Mouse (Mus musculus): Measurements from ENCODE around the gene 4930467E23Rik.
"Not testable (repeated sequence)": the region's sequence is repeated elsewhere in the genome, so short reads cannot be mapped to it uniquely, and the experiment has no call there.

The 4930467E23Rik gene

DNA sequence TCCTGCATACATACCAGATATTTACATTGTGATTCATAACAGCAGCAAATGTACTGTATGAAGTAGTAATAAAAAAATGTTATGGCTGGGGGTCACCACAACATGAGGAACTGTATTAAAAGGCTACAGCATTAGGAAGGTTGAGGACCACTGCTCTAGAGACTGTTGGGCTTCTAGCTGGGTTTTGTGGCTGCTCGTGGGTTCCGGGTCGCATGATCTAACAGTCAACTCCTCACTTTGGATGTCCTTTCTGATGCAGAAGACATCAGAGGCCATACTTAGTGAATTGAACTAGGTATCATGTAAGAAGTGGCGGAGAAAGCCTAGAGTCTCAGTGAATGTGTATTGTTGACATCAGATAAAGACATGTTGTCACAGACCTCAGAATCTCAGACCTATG, 19.9 kb upstream of the 4930467E23Rik start:
- not testable (repeated sequence) for DNase-seq (ENCODE audit: low spot score in 2 of 2)

DNA sequence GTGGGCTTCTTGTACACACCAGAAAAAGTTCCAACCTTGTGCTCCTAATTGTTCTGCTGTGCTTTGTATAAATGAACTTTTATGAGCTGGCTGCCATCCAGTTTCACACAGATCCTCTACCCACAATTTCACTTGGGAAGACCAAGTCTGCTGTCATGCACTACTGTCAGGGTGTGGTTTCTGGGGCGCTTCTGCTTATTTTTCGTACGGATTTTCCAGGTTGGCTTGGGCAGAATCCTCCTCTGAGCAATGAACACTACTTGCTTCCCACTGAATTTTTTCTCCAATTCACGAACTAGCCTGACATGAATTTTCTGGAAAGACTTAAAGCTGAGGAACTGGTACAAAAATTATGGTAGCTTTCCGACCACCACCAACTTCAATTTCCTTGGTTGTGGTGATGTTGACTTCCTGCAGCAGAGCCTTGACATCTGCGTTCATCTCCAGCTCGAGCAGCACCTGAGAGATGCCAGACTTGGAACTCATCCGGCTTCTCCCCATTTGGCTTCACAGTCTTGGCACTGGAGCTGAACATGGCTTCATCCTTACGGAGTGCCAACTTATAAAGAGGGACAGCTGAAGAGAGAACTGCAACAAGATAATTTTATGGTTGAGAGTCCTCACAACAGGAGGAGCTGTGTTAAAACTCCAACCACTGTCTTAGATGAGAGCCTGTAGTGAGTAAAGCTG, 18.1 kb upstream of the 4930467E23Rik start:
- DNase-seq (ENCODE audit: low spot score in 2 of 2), result not testable (repeated sequence)

DNA sequence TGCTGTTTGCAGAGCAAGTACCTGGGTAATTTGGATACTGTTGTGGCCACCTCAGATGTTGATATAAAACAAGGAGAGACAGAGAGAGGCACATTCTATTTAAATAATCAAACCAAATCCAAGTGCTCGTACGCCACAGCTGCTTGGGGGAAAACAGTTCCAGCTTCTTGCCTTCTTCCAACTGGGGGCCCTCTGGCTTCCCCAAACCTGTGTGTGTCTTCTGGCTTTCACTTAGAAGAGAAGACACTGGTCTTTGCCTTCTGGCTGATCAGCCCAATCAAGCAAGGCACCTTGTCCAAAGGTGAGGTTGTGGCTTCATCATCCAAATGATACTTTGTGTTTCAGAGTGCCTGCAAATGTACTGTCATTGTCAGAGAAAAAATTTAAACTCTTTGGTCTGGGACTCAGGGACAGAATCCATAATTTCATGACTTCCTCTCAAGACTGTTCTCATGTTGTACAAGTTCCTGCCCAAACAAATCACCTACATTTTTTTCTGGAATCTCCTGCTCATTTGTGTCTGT, 17.1 kb upstream of the 4930467E23Rik start:
- DNase-seq (ENCODE audit: low spot score in 2 of 2), result not testable (repeated sequence)

DNA sequence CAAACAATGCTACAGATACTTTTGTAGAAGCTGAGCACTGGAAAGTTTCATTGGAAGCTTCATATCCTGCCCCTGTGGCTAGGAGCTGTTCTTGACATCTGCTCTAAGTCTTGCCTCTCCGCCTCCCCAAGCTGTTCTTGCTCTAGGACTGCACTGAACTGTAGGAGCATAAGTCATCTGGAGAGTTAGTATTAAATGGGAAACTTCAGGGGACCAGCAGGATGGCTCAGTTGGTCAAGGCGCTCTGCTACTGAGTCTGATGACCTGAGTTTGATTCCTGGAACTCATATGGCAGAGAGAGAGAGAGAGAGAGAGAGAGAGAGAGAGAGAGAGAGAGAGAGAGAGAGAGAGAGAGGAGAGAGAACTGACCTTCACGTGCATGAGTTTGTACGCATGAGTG, 16.6 kb upstream of the 4930467E23Rik start:
- peak in 1 of 2 experiments; percentile 6 for DNase-seq (ENCODE audit: low spot score in 2 of 2)

DNA sequence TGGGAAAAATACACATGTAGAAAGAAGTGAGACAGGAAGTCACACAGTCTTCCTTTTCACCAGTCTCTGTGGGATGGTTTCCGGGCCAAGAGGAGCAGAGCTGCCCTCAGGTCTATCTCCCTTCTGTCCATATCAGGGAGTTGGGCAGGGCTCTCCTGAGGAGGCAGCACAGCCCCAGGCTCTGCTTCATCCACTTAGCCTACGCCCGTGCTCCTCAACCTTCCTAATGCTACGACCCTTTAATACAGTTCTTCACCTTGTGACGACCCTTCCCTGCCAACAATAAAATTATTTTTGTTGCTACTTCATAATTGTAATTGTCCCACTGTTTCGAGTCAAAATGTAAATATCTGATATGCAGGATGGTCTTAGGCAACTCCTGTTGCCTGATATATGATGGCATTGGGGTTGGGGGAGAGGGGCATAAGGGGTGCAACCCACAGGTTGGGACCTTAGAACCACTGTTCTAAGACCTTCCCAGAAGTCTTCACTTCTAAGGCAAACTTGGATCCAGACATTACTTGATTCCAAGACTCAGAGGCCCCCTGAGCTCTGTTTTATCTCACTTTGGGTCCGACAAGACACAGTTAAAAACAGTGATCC, 16.0 kb upstream of the 4930467E23Rik start:
- peak in 1 of 2 experiments; percentile 19 for DNase-seq (ENCODE audit: low spot score in 2 of 2)

DNA sequence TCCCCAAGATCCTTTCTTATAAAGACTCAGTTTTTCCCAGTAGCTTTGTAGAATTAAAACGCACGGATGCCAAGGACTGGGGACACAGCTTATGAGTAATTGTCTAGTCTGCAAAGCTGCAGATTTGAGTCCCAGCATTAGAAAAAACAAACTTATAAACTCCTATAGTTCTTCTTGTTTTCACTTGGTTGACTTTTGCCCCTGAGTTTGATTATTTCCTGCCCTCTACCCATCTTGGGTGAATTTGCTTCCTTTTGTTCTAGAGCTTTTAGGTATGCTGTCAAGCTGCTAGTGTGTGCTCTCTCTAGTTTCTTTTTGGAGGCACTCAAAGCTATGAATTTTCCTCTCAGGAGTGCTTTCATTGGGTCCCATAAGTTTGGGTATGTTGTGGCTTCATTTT, 14.9 kb upstream of the 4930467E23Rik start:
- DNase-seq (ENCODE audit: low spot score in 2 of 2), result not testable (repeated sequence)

DNA sequence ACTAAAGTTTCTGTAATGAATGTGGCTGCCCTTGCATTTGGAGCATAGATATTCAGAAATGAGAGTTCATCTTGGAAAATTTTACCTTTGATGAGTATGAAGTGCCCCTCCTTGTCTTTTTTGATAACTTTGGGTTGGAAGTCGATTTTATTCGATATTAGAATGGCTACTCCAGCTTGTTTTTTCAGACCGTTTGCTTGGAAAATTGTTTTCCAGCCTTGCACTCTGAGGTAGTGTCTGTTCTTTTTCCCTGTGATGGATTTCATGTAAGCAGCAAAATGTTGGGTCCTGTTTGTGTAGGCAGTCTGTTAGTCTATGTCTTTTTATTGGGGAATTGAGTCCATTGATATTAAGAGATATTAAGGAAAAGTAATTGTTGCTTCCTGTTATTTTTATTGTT, 14.1 kb upstream of the 4930467E23Rik start:
- DNase-seq (ENCODE audit: low spot score in 2 of 2), result not testable (repeated sequence)

DNA sequence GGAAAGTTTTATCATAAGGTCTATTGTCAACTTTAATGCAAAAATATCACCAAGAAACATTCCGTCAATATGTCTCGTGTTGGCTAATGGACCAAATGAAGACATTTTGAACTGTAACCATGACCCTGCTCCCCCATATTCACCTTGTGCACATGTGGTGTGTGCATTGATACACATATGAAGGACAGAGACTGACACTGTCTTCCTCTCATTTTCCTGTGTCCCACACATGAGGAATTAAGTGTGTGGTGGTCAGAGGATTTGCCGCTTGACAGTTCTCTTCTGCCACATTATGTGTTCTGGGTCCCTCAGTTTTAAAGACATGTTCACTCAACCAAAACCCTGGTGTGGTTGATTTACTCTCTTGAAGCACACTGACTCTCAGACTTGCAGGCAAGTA, 11.5 kb upstream of the 4930467E23Rik start:
- DNase-seq (ENCODE audit: low spot score in 2 of 2), result peak in 1 of 2 experiments; percentile 18

DNA sequence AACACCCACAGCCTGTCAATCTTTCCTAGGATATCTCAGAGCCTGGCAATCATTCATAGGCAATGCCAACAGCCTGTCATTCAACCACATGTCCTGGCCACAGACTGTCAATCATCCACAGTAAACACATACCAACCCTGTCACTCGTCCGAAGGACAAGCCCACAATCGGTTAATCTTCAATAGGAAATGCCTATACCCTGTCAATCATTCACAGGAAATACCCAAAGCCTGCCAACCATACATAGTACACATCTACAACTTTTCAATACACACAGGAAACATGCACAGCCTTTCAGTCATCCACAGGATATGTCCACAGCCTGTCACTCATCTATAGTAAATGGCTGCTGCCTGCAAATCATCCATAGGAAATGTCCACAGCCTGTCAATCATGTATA, 9.9 kb upstream of the 4930467E23Rik start:
- DNase-seq (ENCODE audit: low spot score in 2 of 2), result peak in 1 of 2 experiments; percentile 20

DNA sequence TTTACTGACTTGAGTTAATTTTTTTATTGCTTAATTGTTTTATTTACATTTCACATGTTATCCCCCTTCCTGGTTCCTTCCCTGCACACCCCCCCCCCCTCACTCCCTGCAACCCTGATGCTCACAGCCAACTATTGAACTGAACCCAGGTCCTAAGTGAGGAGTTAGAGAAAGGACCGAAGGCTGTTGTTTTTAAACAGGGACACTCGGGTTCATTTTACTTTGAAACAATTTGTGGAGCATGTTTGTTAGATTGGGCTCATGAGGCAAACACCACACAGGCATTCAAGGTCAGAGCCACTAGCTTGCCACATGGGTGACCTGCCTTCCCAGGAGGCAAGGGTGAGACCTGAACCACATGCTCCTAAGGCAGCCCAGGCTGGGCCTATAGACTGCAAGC, 4.5 kb upstream of the 4930467E23Rik start:
- DNase-seq (ENCODE audit: low spot score in 2 of 2), result peak in 1 of 2 experiments; percentile 7

DNA sequence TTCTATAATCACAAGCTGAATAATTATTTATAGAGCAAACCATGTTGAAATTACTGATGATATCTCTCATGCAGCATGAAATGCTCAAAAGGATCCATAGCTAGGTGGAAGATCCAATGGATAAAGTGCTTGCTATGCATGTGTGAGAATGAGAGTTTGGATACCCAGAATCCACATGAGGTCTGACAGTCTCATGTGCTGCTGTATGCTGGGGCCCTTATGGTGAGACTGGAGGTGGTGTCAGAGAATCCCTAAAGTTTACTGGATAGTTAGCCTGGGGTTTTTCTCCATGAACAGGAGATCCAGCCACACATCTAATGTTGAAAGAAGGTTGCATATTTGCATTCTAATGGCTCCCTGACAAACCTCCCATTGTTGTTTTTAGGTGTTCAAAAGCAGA, 22.4 kb downstream of the 4930467E23Rik start:
- not testable (repeated sequence) for DNase-seq (ENCODE audit: low spot score in 2 of 2)

DNA sequence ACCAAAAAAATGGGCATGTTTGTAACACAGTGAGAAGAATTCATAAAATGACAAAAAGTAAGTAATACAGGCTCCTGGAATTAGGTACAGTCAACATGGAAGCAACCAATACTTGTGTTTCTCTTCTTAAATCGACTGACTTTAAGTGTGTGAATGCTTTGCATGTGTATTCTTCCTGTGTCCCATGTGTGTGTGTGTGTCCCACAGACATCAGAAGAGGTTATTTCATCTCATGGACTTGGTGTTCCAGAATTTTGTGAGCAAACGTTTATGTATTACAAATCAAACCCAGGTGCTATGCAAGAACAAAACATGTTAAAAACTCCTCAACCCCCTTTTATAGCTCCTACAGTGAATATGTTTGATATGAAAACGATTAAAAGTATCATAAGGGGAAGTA, 24.8 kb downstream of the 4930467E23Rik start:
- not testable (repeated sequence) for DNase-seq (ENCODE audit: low spot score in 2 of 2)

DNA sequence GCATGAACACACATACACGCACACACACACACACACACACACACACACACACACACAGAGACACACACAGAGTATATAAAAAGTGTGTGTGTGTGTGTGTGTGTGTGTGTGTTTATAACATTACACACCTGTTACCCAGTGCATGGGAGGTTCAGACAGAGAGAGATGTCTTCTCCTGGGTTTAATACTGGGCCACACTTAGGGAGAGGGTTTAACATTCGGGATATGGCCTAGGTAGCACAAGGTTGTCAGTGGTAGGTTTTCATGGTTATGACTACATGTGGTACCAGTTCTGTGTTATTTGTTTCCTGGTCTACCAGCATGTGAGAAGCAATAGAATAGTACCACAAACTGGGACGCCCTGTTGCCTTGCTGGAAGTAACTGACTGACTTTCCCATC, 25.6 kb downstream of the 4930467E23Rik start:
- not testable (repeated sequence) for DNase-seq (ENCODE audit: low spot score in 2 of 2)

DNA sequence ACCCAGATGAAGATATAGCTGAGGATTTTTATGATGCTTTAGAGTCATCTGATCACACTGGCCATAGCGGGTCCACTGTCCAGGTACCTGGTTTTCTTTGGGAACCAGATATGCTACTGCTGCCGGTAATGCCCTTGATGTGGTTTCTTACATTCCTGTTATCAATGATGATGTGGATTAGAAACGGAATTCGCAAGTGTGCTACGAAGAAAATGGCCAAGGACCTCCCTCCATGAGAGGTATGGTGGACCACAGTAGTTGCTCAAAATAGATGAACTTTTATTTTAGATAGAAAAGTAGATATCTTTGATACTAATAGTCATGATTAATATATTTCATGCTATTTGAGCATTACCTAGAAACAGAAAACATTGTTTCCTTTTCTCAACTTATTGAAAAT, 32.3 kb downstream of the 4930467E23Rik start:
- not testable (repeated sequence) for DNase-seq (ENCODE audit: low spot score in 2 of 2)

DNA sequence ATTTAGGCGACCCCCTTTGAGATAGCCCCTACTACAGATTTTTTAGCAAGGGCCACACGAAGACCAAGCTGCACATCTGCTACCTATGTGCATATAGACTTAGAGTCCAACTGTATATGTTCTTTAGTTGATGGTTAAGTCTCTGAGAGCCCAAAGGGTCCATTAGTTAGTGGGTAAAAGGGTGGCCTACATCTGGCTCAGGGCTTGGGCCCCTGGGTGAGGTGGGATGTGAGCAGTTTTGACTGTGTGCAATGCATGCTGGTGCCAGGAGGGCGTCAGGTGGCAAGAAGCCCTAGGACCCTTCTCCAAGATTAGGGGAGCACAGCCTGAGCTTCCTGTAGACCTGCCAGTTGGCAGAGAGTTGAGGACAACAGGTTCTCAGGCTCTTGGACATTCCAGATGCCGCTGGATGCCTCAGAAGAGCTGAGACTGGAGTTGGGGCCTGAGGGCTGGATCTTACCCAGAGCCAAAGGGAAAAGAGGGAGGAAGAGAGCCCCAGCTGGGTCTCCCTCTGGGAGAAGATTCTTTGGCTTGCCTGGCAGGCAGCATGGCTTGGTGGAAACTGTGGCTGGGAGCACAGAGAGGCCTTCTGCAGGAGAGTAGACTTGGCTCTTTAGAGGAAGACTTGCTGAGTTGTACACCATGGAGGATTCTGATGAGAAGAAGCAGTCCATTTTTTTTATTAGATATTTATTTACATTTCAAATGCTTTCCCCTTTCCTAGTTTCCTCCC, 33.6 kb downstream of the 4930467E23Rik start:
- DNase-seq (ENCODE audit: low spot score in 2 of 2), result not testable (repeated sequence)

DNA sequence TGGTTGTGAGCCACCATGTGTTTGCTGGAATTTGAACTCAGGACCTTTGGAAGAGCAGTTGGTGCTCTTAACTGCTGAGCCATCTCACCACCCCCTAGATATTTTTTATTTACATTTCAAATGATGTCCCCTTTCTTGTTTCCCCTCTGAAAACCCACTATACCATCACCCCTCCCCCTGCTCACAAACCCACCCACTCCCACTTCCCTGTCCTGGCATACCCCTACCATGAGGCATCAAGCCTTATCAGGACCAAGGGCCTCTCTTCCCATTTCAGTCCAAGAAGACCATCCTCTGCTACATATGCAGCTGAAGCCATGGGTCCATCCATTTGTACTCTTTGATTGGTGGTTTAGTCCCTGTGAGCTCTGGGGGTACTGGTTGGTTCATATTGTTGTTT, 36.2 kb downstream of the 4930467E23Rik start:
- DNase-seq (ENCODE audit: low spot score in 2 of 2), result not testable (repeated sequence)

DNA sequence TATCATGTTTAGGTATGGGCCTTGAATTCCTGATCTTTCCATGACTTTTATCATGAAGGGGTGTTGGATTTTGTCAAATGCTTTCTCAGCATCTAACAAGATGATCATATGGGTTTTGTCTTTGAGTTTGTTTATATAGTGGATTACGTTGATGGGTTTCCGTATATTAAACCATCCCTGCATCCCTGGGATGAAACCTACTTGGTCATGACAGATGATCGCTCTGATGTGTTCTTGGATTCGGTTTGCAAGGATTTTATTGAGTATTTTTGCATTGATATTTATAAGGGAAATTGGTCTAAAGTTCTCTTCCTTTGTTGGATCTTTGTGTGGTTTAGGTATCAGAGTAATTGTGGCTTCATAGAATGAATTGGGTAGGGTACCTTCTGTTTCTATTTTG, 44.1 kb downstream of the 4930467E23Rik start:
- not testable (repeated sequence) for DNase-seq (ENCODE audit: low spot score in 2 of 2)

DNA sequence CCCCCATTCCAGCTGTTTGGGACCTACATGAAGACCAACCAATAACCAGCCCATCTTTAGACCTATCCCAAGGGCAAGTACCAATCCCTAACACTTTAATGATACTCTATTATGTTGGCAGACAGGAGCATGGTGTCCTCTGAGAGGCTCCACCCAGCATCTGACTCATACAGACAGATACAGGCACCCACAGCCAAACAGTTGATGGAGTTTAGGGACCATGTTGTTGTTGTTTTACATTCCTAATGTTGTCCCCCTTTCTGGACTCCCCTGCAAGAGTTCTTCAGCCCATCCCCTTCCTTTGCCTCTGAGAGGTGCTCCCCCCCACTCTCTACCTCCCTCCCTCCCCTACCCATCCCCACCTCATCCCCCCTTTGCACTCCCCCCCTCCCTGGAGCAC, 46.9 kb downstream of the 4930467E23Rik start:
- not testable (repeated sequence) for DNase-seq (ENCODE audit: low spot score in 2 of 2)

DNA sequence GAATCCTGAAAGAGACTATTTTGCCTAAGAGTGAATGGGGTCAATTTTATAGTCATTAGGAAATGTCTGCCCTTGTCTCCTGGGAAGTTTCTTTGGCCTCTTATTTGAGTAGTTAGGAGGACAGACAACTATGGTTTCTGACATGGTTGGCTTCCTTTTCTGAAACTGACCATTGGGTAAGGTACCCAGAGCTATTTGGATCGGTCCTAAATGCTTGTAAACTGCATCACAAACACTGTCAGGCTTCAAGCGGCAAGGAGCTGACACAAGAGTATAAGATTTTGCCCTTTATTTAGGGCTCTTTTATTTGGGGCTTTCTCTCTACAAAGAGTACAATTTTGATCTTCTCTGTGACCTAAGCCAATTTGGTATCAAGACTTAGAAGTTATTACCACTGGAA, 48.1 kb downstream of the 4930467E23Rik start:
- DNase-seq (ENCODE audit: low spot score in 2 of 2), result not testable (repeated sequence)

DNA sequence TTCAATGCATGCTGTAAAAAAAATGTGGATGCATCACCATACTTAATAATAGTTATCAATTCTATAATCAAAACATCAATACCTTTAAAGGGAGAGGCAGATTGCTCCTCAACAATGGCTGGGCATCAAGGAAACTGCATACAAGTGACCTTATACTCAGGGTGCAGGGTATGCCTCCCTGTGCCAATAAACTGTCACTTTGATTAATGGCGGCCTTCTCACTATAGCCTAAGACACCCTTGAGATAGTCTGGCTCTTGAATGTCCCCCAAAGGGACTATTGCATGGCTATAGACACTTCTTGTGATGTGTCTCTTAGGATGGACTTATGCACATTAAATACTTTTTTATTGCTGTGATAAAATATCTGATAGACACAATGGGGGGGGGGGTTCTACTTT, 48.8 kb downstream of the 4930467E23Rik start:
- DNase-seq (ENCODE audit: low spot score in 2 of 2), result not testable (repeated sequence)

DNA sequence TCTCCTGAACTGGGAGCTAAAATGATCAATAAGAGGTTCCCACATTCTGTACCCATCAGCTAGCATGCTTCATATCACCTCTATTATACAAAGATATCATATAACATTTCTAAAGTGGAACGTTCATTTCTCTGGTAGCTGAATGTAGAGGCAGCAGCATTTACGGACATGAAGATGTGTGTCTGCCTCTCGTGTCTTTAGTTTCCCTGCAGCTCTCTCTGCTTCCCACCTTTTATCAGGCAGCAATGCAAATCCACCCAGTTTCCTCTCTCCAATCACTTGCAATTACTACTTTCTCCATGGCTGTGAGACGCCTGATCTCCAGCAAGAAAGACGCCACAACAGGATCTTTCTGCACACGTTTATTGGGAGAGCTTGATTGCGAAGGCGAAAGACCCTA, 49.5 kb downstream of the 4930467E23Rik start:
- not testable (repeated sequence) for DNase-seq (ENCODE audit: low spot score in 2 of 2)

DNA sequence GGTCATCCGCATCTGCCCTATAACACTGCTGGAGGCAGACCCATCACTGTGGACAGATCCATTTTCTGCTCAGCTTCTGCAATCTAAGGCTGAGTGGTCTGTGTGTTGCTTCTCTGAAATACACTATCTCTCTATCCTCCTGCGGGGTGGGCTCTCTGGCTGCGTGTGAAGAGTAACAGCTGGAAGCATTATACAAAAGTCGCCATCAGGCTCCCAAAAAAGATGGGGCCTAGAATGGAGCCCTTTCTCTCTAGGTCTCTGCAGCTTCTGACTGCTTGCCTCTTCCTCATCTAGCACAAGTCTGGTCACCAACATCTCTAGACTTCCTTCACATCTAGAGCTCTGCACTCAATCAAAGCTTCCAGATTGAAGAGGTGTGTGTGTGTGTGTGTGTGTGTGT, 50.8 kb downstream of the 4930467E23Rik start:
- DNase-seq (ENCODE audit: low spot score in 2 of 2), result not testable (repeated sequence)
